Mouse (Mus musculus): ENCODE data around the gene Caskin2.
A peak's percentile ranks its signal among the peaks of the same experiment; 100 is the strongest.
"Not testable (repeated sequence)": the region's sequence is repeated elsewhere in the genome, so short reads cannot be mapped to it uniquely, and the experiment has no call there.

Gene Caskin2

DNA sequence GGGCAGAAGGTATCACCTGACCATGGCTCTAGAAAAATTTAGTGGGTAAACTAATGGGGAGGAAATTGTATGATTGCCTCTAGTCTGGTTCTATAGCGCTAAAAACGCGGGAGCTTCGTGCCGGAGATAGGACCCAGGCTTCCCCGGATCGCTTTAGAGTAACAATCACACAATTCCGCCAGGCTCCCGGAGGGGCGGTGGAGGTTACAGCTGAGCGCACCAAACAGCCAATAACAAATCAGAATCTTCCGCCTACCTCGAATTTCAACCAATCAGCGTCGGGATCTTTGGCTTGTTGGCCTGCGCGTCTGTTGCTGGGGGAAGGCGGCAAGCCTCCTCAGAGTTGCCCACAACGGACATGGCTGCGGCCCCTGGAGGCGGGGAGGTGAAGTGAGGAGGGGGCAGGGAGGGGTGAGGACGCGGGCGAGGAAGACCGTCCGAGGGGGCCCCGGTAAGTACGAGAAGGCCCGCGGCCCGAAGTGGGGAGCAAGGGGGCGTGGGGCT, 48.3 kb downstream of the Caskin2 start, which contains the start of gene Tmem94:
Gene Tmem94, plus strand, starts transcription at position 331 of the 504 bp plus-strand sequence.
- peak; percentile 95 to 97 for DNase-seq (ENCODE audit: low spot score in 2 of 2)

DNA sequence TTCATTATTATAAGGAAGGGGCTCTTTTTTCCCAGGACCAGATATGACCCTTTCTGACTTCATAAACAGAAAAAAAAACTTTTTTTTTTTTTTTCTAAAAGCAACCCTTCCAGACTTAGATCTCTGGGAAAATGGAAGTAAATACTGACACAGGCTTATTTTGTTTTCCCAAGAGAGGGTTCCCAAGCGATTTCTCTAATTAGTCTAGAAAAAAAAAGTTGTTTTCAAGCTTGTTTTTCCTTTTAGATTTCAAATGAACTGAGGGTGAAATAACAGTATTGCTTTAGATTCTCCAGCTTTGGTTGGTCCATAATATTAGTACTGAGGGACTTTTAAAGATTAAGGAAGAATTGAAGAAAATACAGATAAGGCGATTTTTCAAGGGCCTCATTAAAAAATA, 48.7 kb downstream of the Caskin2 start:
- DNase-seq (ENCODE audit: low spot score in 2 of 2): no peak

DNA sequence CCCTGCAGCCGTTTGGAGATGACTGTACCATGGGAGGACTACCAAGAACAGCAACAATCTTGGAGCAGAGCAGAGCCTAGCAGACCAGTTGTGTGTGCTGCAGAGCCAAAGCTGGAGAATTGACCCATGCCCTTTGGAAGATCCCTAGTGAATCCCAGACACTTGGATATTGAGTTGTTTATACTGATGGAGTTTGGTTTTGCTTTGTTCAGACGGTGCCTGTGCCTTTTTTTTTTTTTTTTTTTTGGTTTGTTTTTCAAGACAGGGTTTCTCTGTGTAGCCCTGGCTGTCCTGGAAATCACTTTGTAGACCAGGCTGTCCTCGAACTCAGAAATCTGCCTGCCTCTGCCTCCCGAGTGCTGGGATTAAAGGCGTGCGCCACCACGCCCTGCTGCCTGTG, 51.3 kb downstream of the Caskin2 start:
- DNase-seq (ENCODE audit: low spot score in 2 of 2): not testable (repeated sequence)

DNA sequence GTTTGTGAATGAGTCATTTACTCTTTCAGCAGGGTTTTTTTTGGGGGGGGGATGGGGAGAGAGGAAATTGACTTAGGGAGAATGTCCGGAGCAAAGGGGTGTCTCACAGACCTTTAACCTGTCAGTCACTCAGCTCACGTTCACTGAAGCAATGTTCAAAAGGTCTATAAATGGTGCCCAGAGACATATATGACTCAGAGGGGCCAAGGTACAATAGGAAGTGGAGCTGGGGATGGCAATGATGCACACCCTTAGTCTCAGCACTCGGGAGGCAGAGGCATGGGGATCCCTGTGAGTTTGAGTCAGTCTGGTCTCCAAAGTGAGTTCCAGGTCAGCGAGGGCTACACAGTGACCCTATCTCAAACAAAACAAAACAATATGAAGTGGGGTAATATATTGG, 60.0 kb downstream of the Caskin2 start:
- no peak for DNase-seq (ENCODE audit: low spot score in 2 of 2)

DNA sequence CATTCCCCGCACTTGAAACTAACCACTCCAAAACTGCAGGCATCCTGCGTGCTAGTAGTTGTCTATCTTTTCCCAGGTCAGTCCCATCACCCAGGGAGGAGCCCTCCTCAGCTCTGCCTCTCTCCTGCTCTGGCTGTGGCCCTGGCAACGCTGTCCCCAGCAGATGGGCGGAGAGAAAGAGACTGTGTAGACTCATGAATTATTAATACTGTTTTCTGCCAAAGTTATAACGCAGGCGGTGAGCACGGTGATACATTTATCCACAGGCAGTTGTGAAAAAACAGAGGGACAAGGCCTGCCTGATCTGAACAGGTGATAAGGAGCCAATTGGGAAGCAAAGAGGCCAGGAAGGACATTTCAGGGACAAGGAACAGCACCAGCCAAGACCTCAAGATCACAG, 60.8 kb downstream of the Caskin2 start:
- no peak for DNase-seq (ENCODE audit: low spot score in 2 of 2)

DNA sequence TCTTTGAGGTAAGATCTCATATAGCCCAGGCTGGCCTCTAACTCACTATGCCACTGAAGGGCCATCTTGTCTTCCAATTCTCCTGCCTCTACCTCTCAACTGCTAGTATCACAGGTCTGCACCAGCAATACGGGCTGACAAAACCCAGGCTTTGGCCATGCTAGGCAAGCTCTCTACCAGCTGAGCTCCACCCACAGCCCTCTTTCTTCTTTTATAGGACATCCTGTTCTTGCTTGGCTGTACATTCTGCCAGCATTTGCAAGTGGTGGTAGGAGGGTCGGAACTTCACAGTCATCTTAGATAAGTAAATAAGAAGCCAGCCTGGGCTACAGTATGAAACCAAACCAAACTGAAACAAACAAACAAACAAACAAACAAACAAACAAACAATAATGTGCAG, 61.7 kb downstream of the Caskin2 start:
- DNase-seq (ENCODE audit: low spot score in 2 of 2): no peak

DNA sequence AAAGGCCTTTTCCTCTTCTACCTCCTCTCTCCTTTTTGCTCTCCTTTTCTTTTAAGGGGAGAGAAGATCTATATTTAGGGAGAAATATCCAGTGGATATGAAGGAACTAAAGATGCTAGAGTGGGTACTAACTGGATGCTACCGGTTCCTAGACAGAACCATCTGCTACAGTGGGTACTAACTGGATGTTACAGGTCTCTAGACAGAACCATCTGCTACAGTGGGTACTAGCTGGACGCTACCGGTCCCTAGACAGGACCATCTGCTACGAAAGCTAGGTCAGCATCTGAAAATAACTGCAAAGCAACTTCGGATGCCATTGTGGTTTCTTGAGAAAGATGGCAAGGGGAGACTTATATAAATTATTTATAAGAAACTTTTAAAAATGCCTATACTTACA, 63.6 kb downstream of the Caskin2 start:
- no peak for DNase-seq (ENCODE audit: low spot score in 2 of 2)

Data from spleen, postnatal 36 days (tissue).